Mouse (Mus musculus): Measurements from ENCODE around the gene Ebf1. TPM values are rescaled to one million over a fixed set of nuclear protein-coding genes. Genes with fewer than 3 reads are reported as not detected.

Ebf1 gene
- polyA plus RNA-seq, 1 experiment, result 26.6 TPM

DNA sequence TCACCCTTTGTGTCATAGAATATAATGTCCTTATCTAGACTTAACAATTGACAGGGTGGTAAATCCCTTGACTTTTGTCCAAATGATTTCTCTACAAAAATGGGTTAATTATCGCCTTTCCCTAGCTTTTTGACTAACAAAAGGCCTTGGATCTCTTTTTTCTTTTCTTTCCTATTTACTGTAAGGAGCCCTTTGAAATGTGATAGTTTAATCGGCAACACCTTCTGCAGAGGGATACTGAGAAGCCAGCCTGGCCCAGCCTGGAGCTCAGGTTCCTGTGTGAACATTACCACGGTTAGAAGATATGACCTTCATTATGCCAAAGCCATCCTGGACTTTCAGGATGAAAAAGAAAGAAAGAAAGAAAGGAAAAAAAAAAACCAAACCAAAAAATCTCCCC is 150.2 kb downstream of the Ebf1 start:
- no peak for TF ChIP-seq CTCF (IDR thresholded peaks at IDR 0.05; ENCODE audit: extremely low read depth, insufficient read depth, insufficient read length, insufficient replicate concordance)
- TF ChIP-seq POLR2A (IDR thresholded peaks at IDR 0.05; ENCODE audit: low read depth, low read length), result no peak
- DNase-seq (ENCODE audit: low read depth in 1 of 2, low spot score in 2 of 2), result no peak
- Histone ChIP-seq H3K36me3 (ENCODE audit: control insufficient read depth, insufficient read depth, low read length) (no peaks in the 10 kb centered on the region), H3K27ac (ENCODE audit: insufficient read depth, low read length) (no peak overlapping the region), H3K27me3 (ENCODE audit: control insufficient read depth, insufficient read depth, low read length) (no peaks in the 10 kb centered on the region), H3K4me3 (ENCODE audit: extremely low read depth, insufficient read depth, insufficient read length) (no peak overlapping the region), H3K4me1 (ENCODE audit: control insufficient read depth, insufficient read depth, insufficient read length) (peaks cover 26% of the 10 kb centered on the region)
- 74% methylated on average over 3 of the region's 3 CpGs for WGBS

DNA sequence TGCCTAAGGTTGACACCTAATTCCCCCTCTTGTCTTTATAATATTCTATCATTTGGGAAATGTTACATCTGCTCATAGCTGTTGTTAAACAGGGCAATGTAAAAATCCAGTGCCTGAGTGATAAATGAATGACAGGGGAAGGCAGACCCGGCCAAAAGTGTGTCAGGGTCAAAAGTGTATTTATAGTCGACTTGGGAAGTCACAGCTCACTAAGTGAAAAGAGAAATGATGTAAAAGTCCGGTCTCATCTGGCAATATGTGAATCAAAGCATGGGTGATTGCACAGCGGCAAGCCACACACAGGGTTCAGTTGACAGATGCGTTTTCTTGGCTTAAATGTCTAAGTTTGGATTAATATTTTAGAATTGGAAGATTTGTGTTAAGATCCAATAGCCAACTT is 151.2 kb downstream of the Ebf1 start:
- 58% methylated on average over 5 of the region's 5 CpGs for WGBS

DNA sequence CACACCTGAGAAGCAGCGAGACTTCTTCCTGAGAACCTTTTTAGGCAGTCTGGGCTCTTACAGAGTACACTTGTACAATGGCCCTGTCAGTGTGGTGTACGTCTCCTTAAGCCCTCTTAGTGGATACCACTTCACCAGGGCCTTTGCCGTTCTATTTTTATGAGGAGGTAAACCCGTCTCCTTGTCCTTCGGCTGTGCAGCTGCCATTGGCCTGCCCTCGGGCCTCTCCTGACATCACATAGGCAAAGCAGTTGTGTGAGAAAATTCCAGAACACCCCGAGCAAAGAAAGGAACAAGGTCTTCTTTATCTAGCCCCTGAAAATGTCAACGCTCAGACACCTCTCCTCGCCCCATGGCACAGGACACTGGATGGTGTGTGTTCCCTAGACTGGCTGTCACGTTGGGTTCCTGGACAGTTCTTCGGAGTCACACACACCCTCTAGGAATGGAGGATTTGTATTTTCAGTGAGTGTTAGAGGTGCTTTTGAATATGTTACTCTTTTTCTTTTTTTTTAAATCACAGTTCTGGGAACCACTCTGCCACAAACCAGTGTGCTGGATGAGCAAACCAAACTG is 154.0 kb downstream of the Ebf1 start:
- peaks cover 18% of the 10 kb centered on the region for H3K4me1 ChIP-seq (ENCODE audit: control insufficient read depth, insufficient read depth, insufficient read length)
- no peak overlapping the region for H3K27ac ChIP-seq (ENCODE audit: insufficient read depth, low read length)
- no peaks in the 10 kb centered on the region for H3K36me3 ChIP-seq (ENCODE audit: control insufficient read depth, insufficient read depth, low read length)
- 86% methylated on average over 11 of the region's 11 CpGs for WGBS
- TF ChIP-seq CTCF (IDR thresholded peaks at IDR 0.05; ENCODE audit: extremely low read depth, insufficient read depth, insufficient read length, insufficient replicate concordance), result no peak
- no peak for TF ChIP-seq POLR2A (IDR thresholded peaks at IDR 0.05; ENCODE audit: low read depth, low read length)
- no peak overlapping the region for H3K4me3 ChIP-seq (ENCODE audit: extremely low read depth, insufficient read depth, insufficient read length)
- no peak for DNase-seq (ENCODE audit: low read depth in 1 of 2, low spot score in 2 of 2)
- no peaks in the 10 kb centered on the region for H3K27me3 ChIP-seq (ENCODE audit: control insufficient read depth, insufficient read depth, low read length)

More for the DNA sequence above, 151.2 kb downstream of the Ebf1 start:
- H3K36me3 ChIP-seq (ENCODE audit: control insufficient read depth, insufficient read depth, low read length), result no peaks in the 10 kb centered on the region
- H3K27me3 ChIP-seq (ENCODE audit: control insufficient read depth, insufficient read depth, low read length), result no peaks in the 10 kb centered on the region
- H3K27ac ChIP-seq (ENCODE audit: insufficient read depth, low read length), result peak overlapping the region; percentile 27; the same call in 1 of the 2 replicates
- no peak for DNase-seq (ENCODE audit: low read depth in 1 of 2, low spot score in 2 of 2)
- peaks cover 22% of the 10 kb centered on the region for H3K4me1 ChIP-seq (ENCODE audit: control insufficient read depth, insufficient read depth, insufficient read length)
- H3K4me3 ChIP-seq (ENCODE audit: extremely low read depth, insufficient read depth, insufficient read length), result no peak overlapping the region
- TF ChIP-seq CTCF (IDR thresholded peaks at IDR 0.05; ENCODE audit: extremely low read depth, insufficient read depth, insufficient read length, insufficient replicate concordance), result no peak
- TF ChIP-seq POLR2A (IDR thresholded peaks at IDR 0.05; ENCODE audit: low read depth, low read length), result no peak

- TF ChIP-seq CTCF (IDR thresholded peaks at IDR 0.05; ENCODE audit: extremely low read depth, insufficient read depth, insufficient read length, insufficient replicate concordance) (no peak), POLR2A (IDR thresholded peaks at IDR 0.05; ENCODE audit: low read depth, low read length) (no peak)
- Histone ChIP-seq H3K27me3 (ENCODE audit: control insufficient read depth, insufficient read depth, low read length) (no peaks in the 10 kb centered on the region), H3K36me3 (ENCODE audit: control insufficient read depth, insufficient read depth, low read length) (no peaks in the 10 kb centered on the region), H3K27ac (ENCODE audit: insufficient read depth, low read length) (no peak overlapping the region), H3K4me3 (ENCODE audit: extremely low read depth, insufficient read depth, insufficient read length) (no peak overlapping the region), H3K4me1 (ENCODE audit: control insufficient read depth, insufficient read depth, insufficient read length) (peaks cover 8% of the 10 kb centered on the region; the same call in 1 of the 2 replicates)
- 71% methylated on average over 3 of the region's 3 CpGs for WGBS
- no peak for DNase-seq (ENCODE audit: low read depth in 1 of 2, low spot score in 2 of 2)
Observed at GRCm38 (mm10) chr11:44774411-44774810, 157.3 kb downstream of the Ebf1 start.

- WGBS, result 84% methylated on average over 2 of the region's 2 CpGs
- Histone ChIP-seq H3K4me1 (ENCODE audit: control insufficient read depth, insufficient read depth, insufficient read length) (peaks cover 8% of the 10 kb centered on the region; the same call in 1 of the 2 replicates), H3K36me3 (ENCODE audit: control insufficient read depth, insufficient read depth, low read length) (no peaks in the 10 kb centered on the region), H3K4me3 (ENCODE audit: extremely low read depth, insufficient read depth, insufficient read length) (no peak overlapping the region), H3K27ac (ENCODE audit: insufficient read depth, low read length) (no peak overlapping the region), H3K27me3 (ENCODE audit: control insufficient read depth, insufficient read depth, low read length) (no peaks in the 10 kb centered on the region)
- TF ChIP-seq POLR2A (IDR thresholded peaks at IDR 0.05; ENCODE audit: low read depth, low read length) (no peak), CTCF (IDR thresholded peaks at IDR 0.05; ENCODE audit: extremely low read depth, insufficient read depth, insufficient read length, insufficient replicate concordance) (no peak)
- peak in 1 of 2 experiments; percentile 14 for DNase-seq (ENCODE audit: low read depth in 1 of 2, low spot score in 2 of 2)
Observed at GRCm38 (mm10) chr11:44775549-44775948, 158.4 kb downstream of the Ebf1 start.

DNA sequence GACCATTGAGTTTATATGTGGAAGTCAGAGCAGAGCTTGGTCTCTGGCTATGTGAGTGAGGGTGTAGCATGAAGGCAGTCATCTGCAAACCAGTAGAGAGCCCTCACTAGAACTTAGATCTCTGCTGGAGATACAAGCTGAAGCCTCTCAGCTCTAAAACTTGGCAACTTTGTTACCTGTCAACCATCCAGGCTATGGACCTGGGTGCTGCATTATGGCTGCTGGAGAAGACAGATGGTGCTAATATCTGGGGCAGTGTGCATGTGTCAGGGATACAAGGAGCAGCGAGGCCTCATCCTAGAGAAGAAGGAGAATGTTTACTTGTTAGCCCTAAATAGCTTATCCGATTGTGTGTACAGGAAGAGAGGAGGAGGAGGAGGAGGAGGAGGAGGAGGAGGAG is 159.4 kb downstream of the Ebf1 start:
- H3K27ac ChIP-seq (ENCODE audit: insufficient read depth, low read length), result no peak overlapping the region
- DNase-seq (ENCODE audit: low read depth in 1 of 2, low spot score in 2 of 2), result no peak
- 69% methylated on average over 2 of the region's 2 CpGs for WGBS
- no peaks in the 10 kb centered on the region for H3K27me3 ChIP-seq (ENCODE audit: control insufficient read depth, insufficient read depth, low read length)
- TF ChIP-seq POLR2A (IDR thresholded peaks at IDR 0.05; ENCODE audit: low read depth, low read length) (no peak), CTCF (IDR thresholded peaks at IDR 0.05; ENCODE audit: extremely low read depth, insufficient read depth, insufficient read length, insufficient replicate concordance) (no peak)
- no peak overlapping the region for H3K4me3 ChIP-seq (ENCODE audit: extremely low read depth, insufficient read depth, insufficient read length)
- H3K4me1 ChIP-seq (ENCODE audit: control insufficient read depth, insufficient read depth, insufficient read length), result peaks cover 8% of the 10 kb centered on the region; the same call in 1 of the 2 replicates
- no peaks in the 10 kb centered on the region for H3K36me3 ChIP-seq (ENCODE audit: control insufficient read depth, insufficient read depth, low read length)
